Mouse (Mus musculus) MEL (cell line): ENCODE results near the gene Ppp1r15a. TPM values are rescaled to one million over a fixed set of nuclear protein-coding genes. Genes with fewer than 3 reads are reported as not detected.

ENCODE experiments used
- DNase-seq: peaks from one replicate; pipeline ENCODE4 v3.0.0; 2011; ENCODE audit warnings: low read depth, low spot score
- H3K27ac ChIP-seq: 2 replicates; pipeline ENCODE4 v1.5.1; 2012; ENCODE audit warnings: low read depth, mild to moderate bottlenecking, control low read depth, low read length, moderate library complexity; ENCODE audit not compliant: control insufficient read depth
- H3K27me3 ChIP-seq, 2 experiments: fragments of 150-350 bp in 1 of 2; sonication (generic) in 1 of 2; 2 replicates each; pipeline ENCODE4 v1.6.1; 2012; ENCODE audit warnings: low read length in 2 of 2, mild to moderate bottlenecking in 2 of 2, improper control_type of control experiment in 1 of 2, moderate library complexity in 1 of 2; ENCODE audit not compliant: insufficient read depth in 2 of 2, control insufficient read depth in 1 of 2
- H3K36me3 ChIP-seq, 2 experiments: 2 replicates each; pipeline ENCODE4 v1.6.1; 2012 to 2014; ENCODE audit warnings: low read length in 2 of 2, improper control_type of control experiment in 1 of 2, inconsistent platforms in 1 of 2, mild to moderate bottlenecking in 1 of 2; ENCODE audit not compliant: insufficient read depth in 2 of 2, control insufficient read depth in 1 of 2
- H3K4me1 ChIP-seq, 2 experiments: fragments of 150-350 bp in 1 of 2; sonication (generic) in 1 of 2; 2 replicates each; pipeline ENCODE4 v1.6.1; 2012; ENCODE audit warnings: low read length in 2 of 2, improper control_type of control experiment in 1 of 2, mild to moderate bottlenecking in 1 of 2; ENCODE audit not compliant: insufficient read depth in 2 of 2, control insufficient read depth in 1 of 2
- H3K4me3 ChIP-seq, 2 experiments: fragments of 150-350 bp in 1 of 2; sonication (generic) in 1 of 2; 2 replicates each; pipeline ENCODE4 v1.5.1; 2012; ENCODE audit warnings: low read depth in 2 of 2, low read length in 2 of 2, mild to moderate bottlenecking in 2 of 2, moderate library complexity in 2 of 2, control low read depth in 1 of 2, improper control_type of control experiment in 1 of 2; ENCODE audit not compliant: control insufficient read depth in 1 of 2, insufficient read depth in 1 of 2
- H3K79me2 ChIP-seq: 2 replicates; pipeline ENCODE4 v1.6.1; 2012; ENCODE audit warnings: mild to moderate bottlenecking, low read length, moderate library complexity; ENCODE audit not compliant: control insufficient read depth, poor library complexity, insufficient read depth
- H3K9ac ChIP-seq: 2 replicates; pipeline ENCODE4 v1.6.1; 2012; ENCODE audit warnings: low read depth, mild to moderate bottlenecking, control low read depth, low read length, moderate library complexity; ENCODE audit not compliant: control insufficient read depth, poor library complexity, severe bottlenecking
- H3K9me3 ChIP-seq: fragments of 150-350 bp; sonication (generic); replicated peaks from 2 replicates; pipeline ENCODE4 v1.6.1; 2012; ENCODE audit warnings: mild to moderate bottlenecking, low read length, improper control_type of control experiment, moderate library complexity; ENCODE audit not compliant: insufficient read depth
- CHD1 ChIP-seq: IDR thresholded peaks from 2 replicates; pipeline ENCODE4 v1.6.1; 2012; ENCODE audit warnings: low read depth, mild to moderate bottlenecking, inconsistent platforms, low read length, improper control_type of control experiment
- CTCF ChIP-seq, 3 experiments: IDR thresholded peaks in 2 of 3; conservative IDR thresholded peaks in 1 of 3; 2 replicates each; pipeline ENCODE4 v1.5.1; 2011 to 2012; ENCODE audit warnings: low read length in 3 of 3, low read depth in 2 of 3, mild to moderate bottlenecking in 2 of 3, improper control_type of control experiment in 1 of 3, inconsistent platforms in 1 of 3, mixed read lengths in 1 of 3, moderate library complexity in 1 of 3; ENCODE audit not compliant: control insufficient read depth in 1 of 3, insufficient read depth in 1 of 3, poor library complexity in 1 of 3, severe bottlenecking in 1 of 3
- ELF1 ChIP-seq: IDR thresholded peaks from 2 replicates; pipeline ENCODE4 v1.6.1; 2014; ENCODE audit warnings: low read depth, mild to moderate bottlenecking, inconsistent platforms, low read length, improper control_type of control experiment, moderate library complexity
- EP300 ChIP-seq, 2 experiments: IDR thresholded peaks; 2 replicates each; pipeline ENCODE4 v1.6.1; 2011; ENCODE audit warnings: improper control_type of control experiment in 2 of 2, low read length in 2 of 2, low read depth in 1 of 2, mild to moderate bottlenecking in 1 of 2
- ETS1 ChIP-seq: IDR thresholded peaks from 2 replicates; pipeline ENCODE4 v1.6.1; 2012; ENCODE audit warnings: low read depth, mild to moderate bottlenecking, inconsistent platforms, low read length, improper control_type of control experiment, moderate library complexity
- GABPA ChIP-seq: IDR thresholded peaks from 2 replicates; pipeline ENCODE4 v1.6.1; 2012; ENCODE audit warnings: low read depth, mild to moderate bottlenecking, inconsistent platforms, low read length, improper control_type of control experiment, moderate library complexity
- GATA1 ChIP-seq: IDR thresholded peaks from 2 replicates; pipeline ENCODE4 v1.6.1; 2011; ENCODE audit warnings: low read depth, low read length, improper control_type of control experiment
- HCFC1 ChIP-seq: IDR thresholded peaks from 2 replicates; pipeline ENCODE4 v1.6.1; 2012; ENCODE audit warnings: low read depth, mild to moderate bottlenecking, inconsistent platforms, low read length, improper control_type of control experiment, moderate library complexity
- NRF1 ChIP-seq: IDR thresholded peaks from 2 replicates; pipeline ENCODE4 v1.6.1; 2014; ENCODE audit warnings: low read depth, mild to moderate bottlenecking, inconsistent platforms, low read length, improper control_type of control experiment, moderate library complexity; ENCODE audit not compliant: poor library complexity, insufficient read depth, severe bottlenecking
- POLR2A ChIP-seq, 2 experiments: IDR thresholded peaks; 2 replicates each; pipeline ENCODE4 v1.6.1; 2011 to 2012; ENCODE audit warnings: low read length in 2 of 2, mild to moderate bottlenecking in 2 of 2, control low read depth in 1 of 2, improper control_type of control experiment in 1 of 2, low read depth in 1 of 2, moderate library complexity in 1 of 2; ENCODE audit not compliant: control insufficient read depth in 1 of 2, insufficient read depth in 1 of 2, poor library complexity in 1 of 2
- RCOR1 ChIP-seq: IDR thresholded peaks from 2 replicates; pipeline ENCODE4 v1.6.1; 2012; ENCODE audit warnings: low read depth, mild to moderate bottlenecking, inconsistent platforms, low read length, improper control_type of control experiment
- TCF12 ChIP-seq: IDR thresholded peaks from 2 replicates; pipeline ENCODE4 v1.6.1; 2014; ENCODE audit warnings: low read depth, mild to moderate bottlenecking, inconsistent platforms, low read length, improper control_type of control experiment, moderate library complexity
- UBTF ChIP-seq: IDR thresholded peaks from 2 replicates; pipeline ENCODE4 v1.6.1; 2012; ENCODE audit warnings: low read depth, mild to moderate bottlenecking, inconsistent platforms, low read length, improper control_type of control experiment, moderate library complexity, borderline replicate concordance; ENCODE audit not compliant: insufficient read depth
- ZNF384 ChIP-seq: IDR thresholded peaks from 2 replicates; pipeline ENCODE4 v1.6.1; 2012; ENCODE audit warnings: low read depth, mild to moderate bottlenecking, inconsistent platforms, low read length, improper control_type of control experiment
- polyA plus RNA-seq, 2 experiments: library from polyadenylated mRNA; stranded (reverse) in 1 of 2; unstranded in 1 of 2; fragments of >175 nt in 1 of 2; fragments of >200 nt in 1 of 2; gene quantifications; 2 replicates each; pipeline versions ENCODE4 v1.2.1 to v1.2.4; 2012; ENCODE audit warnings: low replicate concordance in 2 of 2, low read depth in 1 of 2; ENCODE audit not compliant: insufficient read length in 2 of 2, insufficient read depth in 1 of 2, missing spikeins in 1 of 2
- total RNA-seq: library from RNA; depleted of rRNA; stranded (reverse); fragments of 300-350 nt; gene quantifications from 2 replicates; pipeline ENCODE4 v1.2.3, GENCODE M21; 2012

Ppp1r15a gene
- total and polyA plus RNA-seq, 3 experiments: 27.0 to 78.0 TPM; not detected in 1

- Histone ChIP-seq H3K27me3 (no peaks in the 10 kb centered on the region), H3K27ac (peak overlapping the region; percentile 5; the same call in 1 of the 2 replicates), H3K9me3 (no peaks in the 10 kb centered on the region), H3K9ac (no peak overlapping the region), H3K4me3 (no peak overlapping the region), H3K4me1 (peaks cover 2 to 24% of the 10 kb centered on the region in 2 experiments; a peak in 3 of 4 replicates), H3K79me2 (no peaks in the 10 kb centered on the region), H3K36me3 (peaks cover 0 to 18% of the 10 kb centered on the region in 2 experiments; a peak in 2 of 4 replicates)
- DNase-seq: peak; percentile 59
- peak; percentile 71 for TF ChIP-seq RCOR1
- TF ChIP-seq POLR2A (IDR thresholded peaks at IDR 0.05; ENCODE audit: control insufficient read depth in 1 of 2, insufficient read depth in 1 of 2, low read depth in 1 of 2, low read length in 2 of 2, poor library complexity in 1 of 2): no peak
- peak; percentile 85 for TF ChIP-seq GATA1
- 0 out of 2 replicates have a peak, but pooled peaks have one; percentile 17 for TF ChIP-seq ZNF384
- TF ChIP-seq TCF12: peak; percentile 46; the same call in 1 of the 2 replicates
- TF ChIP-seq NRF1: no peak
- no peak for TF ChIP-seq GABPA
- no peak for TF ChIP-seq CTCF (IDR thresholded peaks at IDR 0.05 in 2 of 3, conservative IDR thresholded peaks at IDR 0.05 in 1 of 3; ENCODE audit: control insufficient read depth in 1 of 3, insufficient read depth in 1 of 3, low read depth in 2 of 3, low read length in 3 of 3, poor library complexity in 1 of 3, severe bottlenecking in 1 of 3)
- TF ChIP-seq ELF1: no peak
- TF ChIP-seq ETS1: peak; percentile 53
- TF ChIP-seq EP300 (IDR thresholded peaks at IDR 0.05; ENCODE audit: low read depth in 1 of 2, low read length in 2 of 2): peak; percentile 36 to 62; a peak in 2 of 4 replicates
These were observed 43.9 kb downstream of the Ppp1r15a start for GRCm38 (mm10) chr7:45482166-45482565.

GRCm38 (mm10) chr7:45481374-45481927 is 44.6 kb downstream of the Ppp1r15a start, which contains the start of gene Tulp2:
Gene Tulp2, plus strand, starts transcription at chr7:45481877.
- no peaks in the 10 kb centered on the region for H3K9me3 ChIP-seq
- DNase-seq: peak; percentile 90
- H3K9ac ChIP-seq: no peak within 1 kb of the TSS
- H3K27me3 ChIP-seq: no peaks in the 10 kb centered on the region
- TF ChIP-seq UBTF (no peak), HCFC1 (peak; percentile 93), CHD1 (no peak), GATA1 (no peak)
- H3K4me3 ChIP-seq: peak within 1 kb of the TSS in 1 of 2 experiments; percentile 7; a peak in 1 of 4 replicates
- peak within 1 kb of the TSS; percentile 5; the same call in 1 of the 2 replicates for H3K27ac ChIP-seq
- H3K36me3 ChIP-seq: peaks cover 0 to 12% of the 10 kb centered on the region in 2 experiments; a peak in 2 of 4 replicates
- no peaks in the 10 kb centered on the region for H3K79me2 ChIP-seq
- H3K4me1 ChIP-seq: peaks cover 2 to 18% of the 10 kb centered on the region in 2 experiments; a peak in 3 of 4 replicates
